Mouse (Mus musculus): ENCODE measurements around the gene Prr7.

- TF ChIP-seq CTCF (IDR thresholded peaks at IDR 0.05; ENCODE audit: low read depth) (peak; percentile 86), EP300 (optimal IDR thresholded peaks at IDR 0.05) (no peak)
These were observed 42.9 kb upstream of the Prr7 start for GRCm38 (mm10) chr13:55420933-55421800.

Data from stomach, postnatal 0 days (tissue).